Mouse (Mus musculus) neutrophil, adult 65 days (primary cell): ENCODE measurements around the gene Glyr1. TPM values are rescaled to one million over a fixed set of nuclear protein-coding genes. Genes with fewer than 3 reads are reported as not detected.

Experiments
- total RNA-seq: library from RNA; stranded (reverse); gene quantifications from 2 replicates; pipeline ENCODE4 v1.2.4, GENCODE M21; 2023

Glyr1 gene
- 168 and 226 TPM in 2 replicates for total RNA-seq

GRCm38 (mm10) chr16:5049774-5050234, at the start of gene Glyr1, which contains the start of gene Ubn1:
Gene Glyr1 (minus strand): TSS chr16:5049863.
Gene Ubn1 (plus strand): TSS chr16:5050057.

GRCm38 (mm10) chr16:5013054-5013838, 36.4 kb downstream of the Glyr1 start, which contains the start of gene Rogdi:
Gene Rogdi (minus strand): TSS chr16:5013553.

GRCm38 (mm10) chr16:5007067-5007466, 42.6 kb downstream of the Glyr1 start, which contains the start of gene Smim22:
Gene Smim22 (plus strand): TSS chr16:5007288.

GRCm38 (mm10) chr16:4997553-4997952, 52.1 kb downstream of the Glyr1 start, which contains the start of gene Sept12:
Gene Sept12 (minus strand): TSS chr16:4997852.

Other genes starting within 250 kb of the Glyr1 start
- not detected in 2 replicates for gene 4930562C15Rik, start 214.4 kb downstream of the Glyr1 start, total RNA-seq
- gene Ubald1, start 169.5 kb downstream of the Glyr1 start, total RNA-seq = 53.8 and 60.0 TPM in 2 replicates
- gene Mgrn1, start 163.6 kb downstream of the Glyr1 start, total RNA-seq = 55.0 and 72.6 TPM in 2 replicates
- 24.3 and 26.9 TPM in 2 replicates for gene Nudt16l1, start 111.1 kb downstream of the Glyr1 start, total RNA-seq
- gene Anks3, start 85.7 kb downstream of the Glyr1 start, total RNA-seq = 50.7 and 64.6 TPM in 2 replicates
- not detected in 2 replicates for gene Sept12, start 52.0 kb downstream of the Glyr1 start, total RNA-seq
- not detected in 2 replicates for gene Smim22, start 42.6 kb downstream of the Glyr1 start, total RNA-seq
- 251 and 261 TPM in 2 replicates for gene Rogdi, start 36.3 kb downstream of the Glyr1 start, total RNA-seq
- gene Ubn1, start 194 bp upstream of the Glyr1 start, total RNA-seq = 98.3 and 148 TPM in 2 replicates
- gene Ppl, start 82.6 kb upstream of the Glyr1 start, total RNA-seq = 0.16 and 0.29 TPM in 2 replicates
- not detected in 2 replicates for gene Sec14l5, start 97.2 kb upstream of the Glyr1 start, total RNA-seq
- gene Nagpa, start 154.1 kb upstream of the Glyr1 start, total RNA-seq = 24.5 and 29.6 TPM in 2 replicates
- not detected in 2 replicates for gene AU021092, start 172.4 kb upstream of the Glyr1 start, total RNA-seq
- 11.8 and 15.2 TPM in 2 replicates for gene Alg1, start 183.8 kb upstream of the Glyr1 start, total RNA-seq
- gene Eef2kmt, start 206.1 kb upstream of the Glyr1 start, total RNA-seq = 2.9 and 3.3 TPM in 2 replicates